Mouse (Mus musculus) thymus, adult 2 months (tissue): ENCODE results near the gene Emsy.

Experiments
- CTCF ChIP-seq: fragments of 200-500 bp; IDR thresholded peaks from 2 replicates; pipeline ENCODE4 v1.5.1; 2012; ENCODE audit warnings: mild to moderate bottlenecking, control low read depth, low read length, moderate library complexity, borderline replicate concordance; ENCODE audit not compliant: control insufficient read depth, poor library complexity, insufficient read depth; ENCODE audit errors: extremely low read depth
- POLR2A ChIP-seq: fragments of 200-500 bp; IDR thresholded peaks from 2 replicates; pipeline ENCODE4 v1.6.1; 2012; ENCODE audit warnings: mild to moderate bottlenecking, low read length, control low read depth, moderate library complexity; ENCODE audit not compliant: control insufficient read depth, poor library complexity, insufficient read depth; ENCODE audit errors: extremely low read depth

DNA sequence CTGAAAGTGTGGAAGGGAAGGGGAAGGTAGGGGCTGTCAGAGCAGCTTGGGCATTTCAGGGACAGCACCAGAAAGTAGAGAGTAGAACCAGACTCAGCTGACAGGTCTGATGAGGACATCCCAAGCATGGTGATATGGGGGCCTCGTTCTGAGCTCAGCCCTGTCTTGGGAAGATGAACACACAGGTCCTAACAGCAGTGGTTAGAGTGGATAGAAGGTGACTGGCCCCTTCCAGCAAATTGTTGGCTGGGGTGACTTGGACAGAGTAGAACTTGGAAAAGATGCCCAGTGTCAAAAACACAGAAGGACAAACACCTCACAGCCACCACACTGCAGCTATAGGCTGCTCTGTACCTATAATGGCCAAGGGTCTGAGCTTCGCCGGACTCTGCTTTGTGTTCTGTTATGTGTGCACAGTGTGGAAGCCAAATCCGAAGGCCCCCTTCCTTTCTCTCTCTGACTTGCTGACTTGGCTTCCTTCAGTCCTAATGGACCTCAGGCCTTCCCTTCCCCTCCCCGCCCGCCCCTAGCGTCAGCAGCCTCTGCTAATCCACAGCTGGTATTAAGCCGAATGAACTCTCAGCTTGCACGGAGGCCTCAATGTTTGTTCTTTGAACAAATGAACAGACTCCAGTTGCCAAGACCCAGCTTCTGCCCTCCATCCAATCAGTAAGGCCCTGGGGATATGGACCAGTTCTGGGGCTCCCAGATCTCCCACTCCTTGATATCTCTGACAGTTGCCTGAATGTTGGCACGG is 119.2 kb downstream of the Emsy start:
- TF ChIP-seq CTCF (no peak), POLR2A (no peak)
